Mouse (Mus musculus): ENCODE results near the gene Exoc5. TPM values are rescaled to one million over a fixed set of nuclear protein-coding genes. Genes with fewer than 3 reads are reported as not detected.

Gene Exoc5
- polyA plus RNA-seq, 1 experiment from 2014 or later: 12.6 TPM

GRCm38 (mm10) chr14:48992070-48992580 is 74.3 kb downstream of the Exoc5 start:
- H3K9me3 ChIP-seq (ENCODE audit: low read length): no peaks in the 10 kb centered on the region
- DNase-seq: no peak
- H3K4me1 ChIP-seq (ENCODE audit: insufficient read depth): no peaks in the 10 kb centered on the region
- no peak overlapping the region for H3K9ac ChIP-seq (replicated peaks)
- ATAC-seq: no peak
- no peaks in the 10 kb centered on the region for H3K36me3 ChIP-seq (replicated peaks; ENCODE audit: insufficient read depth, low read length)
- no peak overlapping the region for H3K4me2 ChIP-seq (ENCODE audit: low read depth, low read length)
- no peak overlapping the region for H3K27ac ChIP-seq (ENCODE audit: low read depth)
- no peak for TF ChIP-seq EP300 (IDR thresholded peaks at IDR 0.05; ENCODE audit: low read depth)
- no peak for TF ChIP-seq CTCF (IDR thresholded peaks at IDR 0.05; ENCODE audit: low read depth)
- no peak overlapping the region for H3K4me3 ChIP-seq (ENCODE audit: low read depth, low read length)
- 71% methylated on average over 3 of the region's 3 CpGs for WGBS (ENCODE audit: insufficient replicate concordance)
- no peaks in the 10 kb centered on the region for H3K27me3 ChIP-seq (ENCODE audit: insufficient read depth, low read length)

DNA sequence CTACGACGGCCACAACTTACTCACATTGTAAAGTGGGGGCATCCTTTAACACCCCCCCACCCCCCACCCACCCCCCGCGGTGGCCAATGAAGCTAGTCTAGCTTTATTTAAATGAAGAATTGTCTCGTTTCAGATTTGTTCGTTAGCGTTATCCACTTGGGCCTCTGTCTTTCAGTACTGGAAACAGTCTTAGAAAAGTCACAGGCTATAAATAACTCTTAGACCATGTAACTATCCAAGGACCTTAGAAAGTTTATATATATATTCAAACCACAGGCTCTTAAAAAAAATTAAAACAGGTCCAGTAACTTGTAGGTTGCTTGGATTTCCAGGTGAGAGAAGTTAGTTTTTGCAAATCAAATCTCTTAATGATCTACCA is 75.3 kb downstream of the Exoc5 start:
- no peak for DNase-seq
- no peaks in the 10 kb centered on the region for H3K4me1 ChIP-seq (ENCODE audit: insufficient read depth)
- no peak overlapping the region for H3K27ac ChIP-seq (ENCODE audit: low read depth)
- no peak overlapping the region for H3K9ac ChIP-seq (replicated peaks)
- peak overlapping the region; percentile 14; the same call in 1 of the 2 replicates for H3K4me2 ChIP-seq (ENCODE audit: low read depth, low read length)
- no peak for ATAC-seq
- H3K36me3 ChIP-seq (replicated peaks; ENCODE audit: insufficient read depth, low read length): no peaks in the 10 kb centered on the region
- no peaks in the 10 kb centered on the region for H3K9me3 ChIP-seq (ENCODE audit: low read length)
- H3K27me3 ChIP-seq (ENCODE audit: insufficient read depth, low read length): no peaks in the 10 kb centered on the region
- TF ChIP-seq CTCF (IDR thresholded peaks at IDR 0.05; ENCODE audit: low read depth): no peak
- TF ChIP-seq EP300 (IDR thresholded peaks at IDR 0.05; ENCODE audit: low read depth): no peak
- no peak overlapping the region for H3K4me3 ChIP-seq (ENCODE audit: low read depth, low read length)
- WGBS (ENCODE audit: insufficient replicate concordance): 10% methylated on average over 7 of the region's 7 CpGs

DNA sequence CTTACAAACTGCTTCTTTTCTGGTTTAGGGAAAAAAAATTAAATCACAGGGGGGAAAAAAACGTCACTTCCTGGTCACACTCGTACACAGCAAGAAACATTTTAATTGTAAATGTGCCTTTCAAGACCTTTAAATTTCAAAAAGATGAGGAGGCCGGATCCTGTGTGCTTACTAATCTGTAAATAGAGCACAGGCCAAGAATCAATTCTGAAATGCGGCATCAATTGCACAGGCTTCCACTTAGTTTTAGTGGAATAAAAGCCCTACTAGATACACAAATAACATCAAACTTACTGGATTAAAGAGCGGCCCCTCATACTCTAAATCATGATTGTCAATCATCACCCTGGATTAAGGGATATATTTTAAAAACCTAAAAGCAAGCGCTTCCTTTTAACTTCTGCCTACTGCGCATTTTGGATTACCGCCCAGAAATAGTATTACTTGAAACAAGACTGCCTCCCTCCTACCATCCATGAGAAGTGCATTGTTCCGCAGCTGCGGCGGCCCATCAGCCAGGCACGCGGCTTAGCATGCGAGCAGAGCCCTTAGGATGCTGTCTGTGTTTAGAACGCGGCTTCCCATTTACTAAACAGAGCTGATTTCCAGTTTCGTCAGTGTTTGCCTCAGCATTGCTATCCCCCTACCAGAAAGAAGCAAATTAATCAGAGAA is 75.8 kb downstream of the Exoc5 start:
- H3K9ac ChIP-seq (replicated peaks): no peak overlapping the region
- no peaks in the 10 kb centered on the region for H3K9me3 ChIP-seq (ENCODE audit: low read length)
- ATAC-seq (no peak), DNase-seq (no peak)
- no peak overlapping the region for H3K27ac ChIP-seq (ENCODE audit: low read depth)
- WGBS (ENCODE audit: insufficient replicate concordance): 17% methylated on average over 17 of the region's 17 CpGs
- TF ChIP-seq CTCF (IDR thresholded peaks at IDR 0.05; ENCODE audit: low read depth): peak; percentile 37
- TF ChIP-seq EP300 (IDR thresholded peaks at IDR 0.05; ENCODE audit: low read depth): no peak
- H3K4me1 ChIP-seq (ENCODE audit: insufficient read depth): no peaks in the 10 kb centered on the region
- no peak overlapping the region for H3K4me3 ChIP-seq (ENCODE audit: low read depth, low read length)
- H3K36me3 ChIP-seq (replicated peaks; ENCODE audit: insufficient read depth, low read length): no peaks in the 10 kb centered on the region
- peak overlapping the region; percentile 14; the same call in 1 of the 2 replicates for H3K4me2 ChIP-seq (ENCODE audit: low read depth, low read length)
- no peaks in the 10 kb centered on the region for H3K27me3 ChIP-seq (ENCODE audit: insufficient read depth, low read length)

GRCm38 (mm10) chr14:48989831-48990230 is 76.6 kb downstream of the Exoc5 start:
- Histone ChIP-seq H3K9me3 (ENCODE audit: low read length) (no peaks in the 10 kb centered on the region), H3K27ac (ENCODE audit: low read depth) (no peak overlapping the region), H3K4me2 (ENCODE audit: low read depth, low read length) (no peak overlapping the region), H3K36me3 (replicated peaks; ENCODE audit: insufficient read depth, low read length) (no peaks in the 10 kb centered on the region), H3K27me3 (ENCODE audit: insufficient read depth, low read length) (no peaks in the 10 kb centered on the region), H3K4me3 (ENCODE audit: low read depth, low read length) (no peak overlapping the region), H3K9ac (replicated peaks) (no peak overlapping the region), H3K4me1 (ENCODE audit: insufficient read depth) (no peaks in the 10 kb centered on the region)
- 81% methylated on average over 8 of the region's 8 CpGs for WGBS (ENCODE audit: insufficient replicate concordance)
- ATAC-seq (no peak), DNase-seq (no peak)
- TF ChIP-seq EP300 (IDR thresholded peaks at IDR 0.05; ENCODE audit: low read depth) (no peak), CTCF (IDR thresholded peaks at IDR 0.05; ENCODE audit: low read depth) (no peak)

DNA sequence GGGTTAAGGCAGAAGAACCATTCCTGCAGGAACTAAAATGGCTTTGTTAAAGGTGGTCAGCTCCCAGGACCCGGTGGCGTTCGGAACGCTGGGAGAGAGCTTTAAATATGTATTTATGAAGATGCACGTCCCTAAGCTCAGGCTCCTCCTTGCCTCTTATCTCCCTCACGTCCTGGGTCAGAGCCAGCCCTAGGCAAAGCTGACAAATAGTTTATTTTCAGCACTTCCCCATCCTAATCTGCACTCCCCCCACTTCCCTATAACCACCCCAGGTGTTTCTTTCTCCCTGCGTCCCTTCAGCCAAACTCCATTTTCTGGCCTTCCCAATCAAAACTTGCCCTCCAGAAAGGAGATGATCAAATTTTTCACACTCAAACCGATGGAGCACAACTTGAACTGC is 80.2 kb downstream of the Exoc5 start:
- DNase-seq (no peak), ATAC-seq (no peak)
- TF ChIP-seq EP300 (IDR thresholded peaks at IDR 0.05; ENCODE audit: low read depth) (no peak), CTCF (IDR thresholded peaks at IDR 0.05; ENCODE audit: low read depth) (no peak)
- no peak overlapping the region for H3K4me2 ChIP-seq (ENCODE audit: low read depth, low read length)
- no peaks in the 10 kb centered on the region for H3K4me1 ChIP-seq (ENCODE audit: insufficient read depth)
- no peak overlapping the region for H3K4me3 ChIP-seq (ENCODE audit: low read depth, low read length)
- H3K27me3 ChIP-seq (ENCODE audit: insufficient read depth, low read length): no peaks in the 10 kb centered on the region
- no peaks in the 10 kb centered on the region for H3K9me3 ChIP-seq (ENCODE audit: low read length)
- H3K9ac ChIP-seq (replicated peaks): no peak overlapping the region
- H3K27ac ChIP-seq (ENCODE audit: low read depth): no peak overlapping the region
- no peaks in the 10 kb centered on the region for H3K36me3 ChIP-seq (replicated peaks; ENCODE audit: insufficient read depth, low read length)
- WGBS (ENCODE audit: insufficient replicate concordance): 52% methylated on average over 8 of the region's 8 CpGs

DNA sequence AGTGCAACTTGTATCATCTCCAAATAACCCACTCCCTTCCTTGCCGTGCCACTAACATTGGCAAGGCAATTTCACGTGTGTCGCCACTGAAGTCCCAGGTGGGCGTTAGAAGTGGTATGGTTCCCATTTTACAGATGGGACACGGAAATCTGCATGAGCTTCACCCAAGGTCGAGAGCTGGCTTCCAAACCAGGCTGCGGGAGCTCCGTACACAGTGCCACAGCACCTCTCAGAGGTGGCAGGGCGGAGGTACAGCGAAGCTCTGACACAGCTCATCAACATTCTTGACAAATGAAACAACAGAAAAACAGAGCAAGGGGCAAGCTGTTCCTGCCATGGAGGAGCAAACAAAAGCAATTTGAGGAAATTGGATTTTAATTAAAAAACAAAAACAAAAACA is 80.8 kb downstream of the Exoc5 start:
- no peak for TF ChIP-seq EP300 (IDR thresholded peaks at IDR 0.05; ENCODE audit: low read depth)
- peak; percentile 48 for TF ChIP-seq CTCF (IDR thresholded peaks at IDR 0.05; ENCODE audit: low read depth)
- no peaks in the 10 kb centered on the region for H3K27me3 ChIP-seq (ENCODE audit: insufficient read depth, low read length)
- H3K27ac ChIP-seq (ENCODE audit: low read depth): no peak overlapping the region
- no peaks in the 10 kb centered on the region for H3K36me3 ChIP-seq (replicated peaks; ENCODE audit: insufficient read depth, low read length)
- 51% methylated on average over 10 of the region's 10 CpGs for WGBS (ENCODE audit: insufficient replicate concordance)
- H3K4me3 ChIP-seq (ENCODE audit: low read depth, low read length): no peak overlapping the region
- DNase-seq (peak; percentile 21), ATAC-seq (no peak)
- H3K9me3 ChIP-seq (ENCODE audit: low read length): no peaks in the 10 kb centered on the region
- H3K4me2 ChIP-seq (ENCODE audit: low read depth, low read length): no peak overlapping the region
- H3K4me1 ChIP-seq (ENCODE audit: insufficient read depth): no peaks in the 10 kb centered on the region
- H3K9ac ChIP-seq (replicated peaks): no peak overlapping the region
